Mouse (Mus musculus) mouse embryonic stem cell (cell line): Measurements from ENCODE around the gene Gm10563.

Source experiments
- in situ Hi-C, 2 experiments: fragments of 300-500 bp; cut with MboI; formaldehyde crosslinking; loops; 1 replicate in 1 of 2; 3 replicates in 1 of 2; pipeline ENCODE4 v1.14.3; 2019 to 2020; ENCODE audit warnings: low sequenced_read_pairs in 2 of 2, low pct_unique_long_range_greater_than_20kb in 1 of 2, mixed read lengths in 1 of 2; ENCODE audit not compliant: unreplicated experiment in 1 of 2

Gm10563 gene

GRCm38 (mm10) chr4:155602753-155603152, 42.5 kb downstream of the Gm10563 start:
- in situ Hi-C loops: no loop called here

DNA sequence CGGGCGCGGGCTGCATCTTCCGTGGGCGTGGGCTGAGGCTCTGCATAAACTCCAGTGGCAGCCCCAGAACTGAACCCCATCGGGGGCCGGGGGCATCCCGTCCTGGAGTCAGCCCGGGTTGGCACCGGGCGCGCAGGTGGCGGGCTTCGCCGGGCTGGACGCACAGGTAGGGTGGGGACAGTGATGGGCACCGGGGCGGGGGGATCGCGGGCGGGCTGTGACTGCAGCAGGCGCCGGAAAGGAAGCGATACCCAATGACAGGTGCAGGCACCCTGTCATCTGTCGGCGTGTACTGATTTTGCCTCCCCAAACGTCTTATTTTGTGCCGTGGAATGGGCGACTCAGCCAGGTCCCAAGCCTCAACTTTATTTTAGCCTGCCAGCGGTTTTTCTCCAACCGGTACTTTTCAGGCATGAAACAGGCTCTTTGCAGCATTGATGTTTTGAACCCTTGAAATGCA, 43.2 kb downstream of the Gm10563 start:
- in situ Hi-C loops: no loop called here

DNA sequence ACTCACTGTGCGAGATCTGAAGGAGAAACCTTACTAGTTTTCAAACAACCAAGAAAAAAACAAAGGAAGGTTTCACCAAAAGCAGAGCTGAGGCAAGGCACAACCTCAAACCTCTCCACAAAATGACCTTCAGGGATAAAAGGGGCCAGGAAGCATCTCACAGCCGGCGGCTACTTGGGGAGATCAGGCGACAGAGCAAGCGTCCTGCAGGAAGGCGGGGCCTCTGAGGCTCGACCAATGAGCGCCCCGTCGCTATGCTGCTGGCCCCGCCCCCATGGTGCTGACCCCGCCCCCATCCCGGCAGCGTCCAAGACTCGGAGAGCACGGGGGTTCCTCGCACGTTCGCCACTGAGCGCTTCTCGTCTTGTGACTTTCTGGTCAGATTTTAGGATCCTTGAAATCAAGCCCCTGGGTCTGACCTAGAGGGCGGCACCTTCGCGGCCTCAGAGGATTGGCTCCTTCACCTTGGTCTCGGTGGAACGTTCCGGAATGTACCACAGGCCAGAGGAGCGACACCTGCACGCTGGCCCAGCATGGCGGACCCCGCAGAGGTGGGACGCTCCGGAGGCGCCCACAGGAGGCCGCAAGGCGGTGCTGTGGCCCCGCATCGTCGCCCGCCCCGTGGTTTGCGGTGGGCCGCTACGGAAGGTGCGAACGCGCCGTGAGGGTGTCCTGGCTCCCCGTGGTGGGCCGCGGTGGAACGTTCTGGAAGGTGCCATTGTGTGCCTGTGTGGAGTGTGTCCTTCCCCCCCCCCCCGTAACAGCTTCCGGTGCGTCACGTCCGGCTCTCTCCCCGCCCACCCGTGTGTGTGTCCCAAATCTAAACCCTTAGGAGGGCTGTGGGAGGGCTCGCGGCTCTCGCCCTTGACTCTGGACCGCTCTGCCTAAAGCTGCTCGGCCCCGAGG, 43.9 kb downstream of the Gm10563 start, which contains the start of gene Slc35e2:
Gene Slc35e2 (plus strand): TSS at position 326 of the 906 bp plus-strand sequence.
- in situ Hi-C loops: no loop called here

- in situ Hi-C loops: loop anchor here in 1 of 2 experiments (25.0 kb wide), 1 partner anchor 238 kb away; the partner anchor contains the start of gene Prkcz
Observed at GRCm38 (mm10) chr4:155599901-155600825, 45.0 kb downstream of the Gm10563 start.

DNA sequence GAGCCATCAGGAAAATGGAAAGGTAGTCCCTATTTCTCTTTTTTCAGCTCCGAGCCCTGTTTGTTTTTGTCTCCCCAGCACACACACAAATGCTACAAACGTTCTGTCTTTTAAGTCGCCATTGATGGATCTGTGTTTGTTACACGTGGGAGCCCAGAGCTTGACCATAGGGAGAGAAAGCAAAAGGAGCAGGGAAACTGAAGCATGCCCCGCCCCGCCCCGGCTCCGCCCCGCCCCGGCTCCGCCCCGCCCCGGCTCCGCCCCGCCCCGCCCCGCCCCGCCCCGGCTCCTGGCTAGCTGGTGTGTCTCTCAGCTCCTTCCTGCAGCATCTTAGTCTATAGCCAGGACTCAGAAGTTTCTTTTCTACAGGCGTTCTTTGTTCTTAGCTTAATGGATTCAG, 46.7 kb downstream of the Gm10563 start:
- in situ Hi-C loops: loop anchor here in 1 of 2 experiments (25.0 kb wide), 1 partner anchor 236 kb away; the partner anchor contains the start of gene Prkcz

GRCm38 (mm10) chr4:155596606-155597005, 48.6 kb downstream of the Gm10563 start:
- in situ Hi-C loops: loop anchor here in 1 of 2 experiments (25.0 kb wide), 1 partner anchor 234 kb away; the partner anchor contains the start of gene Prkcz

- in situ Hi-C loops: loop anchor here in 1 of 2 experiments (25.0 kb wide), 1 partner anchor 233 kb away; the partner anchor contains the start of gene Prkcz
Observed at GRCm38 (mm10) chr4:155595777-155596176, 49.4 kb downstream of the Gm10563 start.

GRCm38 (mm10) chr4:155593780-155594179, 51.4 kb downstream of the Gm10563 start:
- in situ Hi-C loops: loop anchor here in 1 of 2 experiments (25.0 kb wide), 1 partner anchor 231 kb away; the partner anchor contains the start of gene Prkcz

GRCm38 (mm10) chr4:155591012-155591719, 54.0 kb downstream of the Gm10563 start:
- in situ Hi-C loops: loop anchor here in 1 of 2 experiments (25.0 kb wide), 1 partner anchor 229 kb away; the partner anchor contains the start of gene Prkcz

GRCm38 (mm10) chr4:155589356-155589755, 55.9 kb downstream of the Gm10563 start:
- in situ Hi-C loops: loop anchor here in 1 of 2 experiments (25.0 kb wide), 1 partner anchor 227 kb away; the partner anchor contains the start of gene Prkcz

GRCm38 (mm10) chr4:155582279-155582905, 62.8 kb downstream of the Gm10563 start:
- in situ Hi-C loops: loop anchor here in 1 of 2 experiments (25.0 kb wide), 1 partner anchor 220 kb away; the partner anchor contains the start of gene Prkcz

GRCm38 (mm10) chr4:155580420-155580819, 64.8 kb downstream of the Gm10563 start:
- in situ Hi-C loops: loop anchor here in 1 of 2 experiments (25.0 kb wide), 1 partner anchor 218 kb away; the partner anchor contains the start of gene Prkcz

DNA sequence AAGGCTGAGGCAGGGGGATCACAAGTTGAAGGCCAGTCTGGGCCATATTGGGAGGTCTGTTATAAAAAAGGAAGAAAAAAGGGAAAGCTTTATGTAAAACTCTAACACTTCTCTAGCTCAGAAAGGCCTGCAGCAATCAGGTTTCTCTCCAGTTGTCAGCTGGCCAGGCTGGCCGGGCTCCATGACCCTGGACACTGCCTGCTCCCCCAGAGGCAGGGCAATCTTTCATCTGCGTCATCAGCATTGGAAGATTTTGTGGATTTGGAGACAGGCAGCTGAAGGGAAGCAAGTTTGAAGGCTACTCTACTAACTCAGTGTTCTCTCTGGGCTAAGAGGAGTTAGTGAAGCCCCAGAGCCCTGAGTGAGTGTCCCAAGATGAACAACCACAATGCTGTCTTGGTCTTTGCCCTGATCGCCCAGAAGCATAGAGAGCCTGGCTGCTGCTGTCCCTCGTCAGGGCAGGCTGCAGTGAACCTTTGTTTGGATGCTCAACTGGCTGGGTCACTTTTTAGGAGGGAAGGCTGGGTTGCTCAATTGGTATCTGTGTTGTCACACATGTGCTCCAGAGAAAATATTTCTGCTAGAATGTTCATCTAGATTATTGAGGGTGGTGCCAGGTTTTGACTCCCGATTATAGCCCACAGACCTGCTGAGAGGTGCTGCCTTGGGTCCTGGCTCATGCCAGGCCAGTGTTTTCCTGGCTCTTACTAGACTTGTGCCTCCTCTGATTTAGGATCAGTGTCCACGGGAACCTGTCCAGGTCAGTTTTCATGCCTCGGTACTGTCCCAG, 66.7 kb downstream of the Gm10563 start:
- in situ Hi-C loops: loop anchor here in 1 of 2 experiments (25.0 kb wide), 1 partner anchor 216 kb away; the partner anchor contains the start of gene Prkcz

DNA sequence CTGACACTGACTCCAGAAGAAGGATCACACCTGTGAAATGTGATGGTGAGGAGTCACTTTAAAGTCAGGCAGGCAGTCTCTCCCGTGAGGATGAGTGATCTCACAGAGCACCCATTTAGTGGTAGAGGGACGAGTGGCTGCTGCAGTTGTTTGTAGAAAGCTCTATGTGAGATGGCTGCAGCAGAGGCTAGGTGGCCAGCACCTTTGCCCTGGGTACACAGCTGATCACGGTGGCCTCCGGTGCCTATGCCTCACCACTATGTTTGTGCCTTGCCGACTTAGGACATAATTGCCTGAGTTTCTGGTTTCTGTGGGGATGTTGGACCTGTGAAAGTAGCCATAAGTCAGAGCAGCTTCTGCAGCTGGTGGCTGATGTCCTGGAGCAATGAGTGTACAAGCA, 67.5 kb downstream of the Gm10563 start:
- in situ Hi-C loops: loop anchor here in 1 of 2 experiments (25.0 kb wide), 1 partner anchor 215 kb away; the partner anchor contains the start of gene Prkcz

DNA sequence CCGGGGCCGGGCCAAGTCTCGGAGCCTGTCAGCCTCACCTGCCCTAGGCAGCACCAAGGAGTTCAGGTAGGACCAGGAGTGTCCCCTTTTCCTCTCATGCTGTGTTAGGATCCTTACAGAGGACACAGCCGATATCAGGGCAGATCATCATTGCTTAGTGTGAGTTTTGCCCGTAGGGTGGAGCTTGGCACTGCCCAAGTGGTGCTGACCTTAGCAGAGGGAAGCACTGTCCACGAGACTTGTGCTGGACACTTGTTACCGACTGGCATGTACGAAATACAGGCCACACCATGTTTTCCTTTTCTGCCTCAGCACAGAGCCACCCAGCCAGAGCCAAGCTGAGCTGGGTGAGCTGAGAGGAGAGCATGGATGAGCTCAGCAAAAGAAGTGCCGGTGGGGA, 68.1 kb downstream of the Gm10563 start:
- in situ Hi-C loops: loop anchor here in 1 of 2 experiments (25.0 kb wide), 1 partner anchor 215 kb away; the partner anchor contains the start of gene Prkcz

DNA sequence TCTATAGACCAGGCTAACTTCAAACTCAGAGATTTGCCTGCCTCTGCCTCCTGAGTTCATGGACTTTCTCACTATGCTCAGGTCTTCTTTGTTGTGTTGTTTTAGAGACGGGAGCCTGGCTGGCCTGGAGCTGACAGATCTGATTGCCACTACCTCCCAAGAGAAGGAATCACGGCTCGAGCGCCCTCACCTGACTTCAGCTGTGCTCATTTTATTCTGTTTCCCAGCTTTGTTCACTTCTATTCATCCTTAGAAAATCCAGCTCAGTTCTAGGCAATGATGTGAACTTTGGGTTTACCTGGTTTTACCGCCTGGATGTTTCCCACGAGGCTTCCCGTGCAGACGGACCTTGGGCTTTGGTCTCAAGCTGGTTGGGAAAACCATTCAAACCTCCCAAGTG, 69.7 kb downstream of the Gm10563 start:
- in situ Hi-C loops: loop anchor here in 1 of 2 experiments (25.0 kb wide), 1 partner anchor 213 kb away; the partner anchor contains the start of gene Prkcz
